Mouse (Mus musculus) retina, postnatal 1 day (tissue): Measurements from ENCODE around the gene Wwc2.
A peak's percentile ranks its signal among the peaks of the same experiment; 100 is the strongest.

ENCODE experiments used
- DNase-seq: peaks from one replicate; pipeline ENCODE4 v3.0.0-alpha.2; 2012

Wwc2 gene

DNA sequence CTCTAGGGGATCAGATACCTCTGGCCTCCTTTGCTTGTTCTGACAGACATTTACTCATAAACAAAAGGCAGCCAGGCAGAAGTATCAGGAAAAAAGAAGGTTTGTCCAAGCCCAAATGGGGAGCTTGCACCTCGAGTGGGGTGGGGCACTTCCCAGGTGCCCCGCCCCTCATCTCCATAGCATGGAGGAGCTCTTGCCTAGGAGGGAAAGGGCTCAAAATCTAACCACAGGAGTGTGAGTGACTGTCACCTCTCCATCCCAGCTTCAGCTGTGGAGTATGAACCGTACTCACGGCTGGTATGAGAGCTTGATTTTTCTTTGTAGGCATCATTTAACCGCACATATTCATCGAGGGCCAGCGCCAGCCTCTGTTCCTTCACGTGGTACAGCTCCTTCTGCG lies 90.4 kb downstream of the Wwc2 start:
- DNase-seq, result no peak

DNA sequence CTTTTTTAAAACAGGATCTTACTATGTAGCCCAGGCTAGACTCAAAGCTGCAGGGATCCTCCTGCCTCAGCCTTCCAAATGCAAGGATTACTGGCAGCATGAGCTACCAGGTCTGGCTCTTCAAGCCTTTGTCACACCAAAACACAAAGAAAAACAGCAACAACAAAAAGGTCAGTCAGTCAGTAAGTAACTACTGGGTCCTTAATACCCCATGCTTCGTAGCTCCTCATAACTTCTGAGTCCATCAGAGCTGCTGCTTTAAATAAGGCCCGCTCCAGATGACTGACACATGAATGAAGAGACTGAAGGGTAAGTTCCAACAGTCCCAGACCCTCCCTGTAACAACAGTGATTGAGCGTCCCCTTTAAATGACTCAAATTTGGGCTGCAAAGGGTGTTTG lies 90.8 kb downstream of the Wwc2 start:
- no peak for DNase-seq

DNA sequence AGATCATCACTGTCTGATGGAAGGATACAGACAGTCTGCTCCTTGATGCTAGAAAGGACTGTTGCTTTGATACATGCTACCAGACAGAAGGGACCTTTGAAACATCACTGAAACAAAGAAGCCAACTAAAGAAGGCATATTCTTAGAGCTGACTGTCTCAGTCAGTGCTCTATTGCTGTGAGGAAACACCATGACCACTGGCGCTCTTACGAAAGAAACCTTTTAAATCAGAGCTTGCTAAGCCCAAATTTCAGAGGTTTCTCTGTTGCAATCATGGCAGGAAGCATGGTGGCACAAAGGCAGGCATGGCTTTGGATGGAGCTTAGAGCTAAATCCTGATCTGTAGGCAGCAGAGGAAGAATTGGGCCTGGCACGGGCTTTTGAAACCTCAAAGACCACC lies 98.3 kb downstream of the Wwc2 start:
- DNase-seq, result no peak

DNA sequence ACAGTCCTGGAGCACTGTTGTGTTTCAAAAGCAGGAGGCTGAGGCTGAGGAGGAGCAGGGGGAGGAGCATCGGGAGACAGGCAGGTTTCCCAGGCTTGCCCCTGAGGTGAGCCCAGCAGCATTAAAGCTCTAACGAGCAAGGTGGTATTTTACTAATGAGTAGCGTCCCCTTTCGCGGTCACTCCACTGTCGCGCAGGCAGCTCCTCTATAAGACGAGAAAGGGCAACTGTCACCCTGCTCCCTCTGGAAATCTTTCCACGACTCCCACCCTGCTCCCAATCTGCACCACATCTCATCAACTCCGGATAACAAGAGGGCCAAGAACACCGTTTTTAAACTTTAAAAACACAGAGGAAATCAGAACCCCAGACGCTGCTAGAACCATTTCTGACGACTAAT lies 99.1 kb downstream of the Wwc2 start:
- no peak for DNase-seq

DNA sequence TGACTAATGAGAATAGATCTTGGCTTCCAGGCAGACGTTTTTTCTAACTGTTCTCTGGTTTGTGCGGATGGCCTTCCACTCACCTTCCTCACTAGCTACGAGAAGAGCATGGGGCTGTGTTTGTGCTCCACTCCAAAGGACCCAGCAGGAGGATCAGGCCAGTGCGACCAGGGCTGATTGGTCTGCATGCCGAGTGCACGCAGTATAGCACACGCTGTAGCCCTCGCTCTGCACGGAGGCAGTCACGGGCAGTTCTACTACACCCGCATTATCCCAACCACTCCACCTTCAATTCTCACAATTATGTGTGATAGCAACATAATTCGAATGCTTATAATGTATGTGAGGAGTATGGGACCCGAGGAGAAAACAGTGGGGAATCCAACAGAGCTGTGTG lies 99.9 kb downstream of the Wwc2 start:
- no peak for DNase-seq

DNA sequence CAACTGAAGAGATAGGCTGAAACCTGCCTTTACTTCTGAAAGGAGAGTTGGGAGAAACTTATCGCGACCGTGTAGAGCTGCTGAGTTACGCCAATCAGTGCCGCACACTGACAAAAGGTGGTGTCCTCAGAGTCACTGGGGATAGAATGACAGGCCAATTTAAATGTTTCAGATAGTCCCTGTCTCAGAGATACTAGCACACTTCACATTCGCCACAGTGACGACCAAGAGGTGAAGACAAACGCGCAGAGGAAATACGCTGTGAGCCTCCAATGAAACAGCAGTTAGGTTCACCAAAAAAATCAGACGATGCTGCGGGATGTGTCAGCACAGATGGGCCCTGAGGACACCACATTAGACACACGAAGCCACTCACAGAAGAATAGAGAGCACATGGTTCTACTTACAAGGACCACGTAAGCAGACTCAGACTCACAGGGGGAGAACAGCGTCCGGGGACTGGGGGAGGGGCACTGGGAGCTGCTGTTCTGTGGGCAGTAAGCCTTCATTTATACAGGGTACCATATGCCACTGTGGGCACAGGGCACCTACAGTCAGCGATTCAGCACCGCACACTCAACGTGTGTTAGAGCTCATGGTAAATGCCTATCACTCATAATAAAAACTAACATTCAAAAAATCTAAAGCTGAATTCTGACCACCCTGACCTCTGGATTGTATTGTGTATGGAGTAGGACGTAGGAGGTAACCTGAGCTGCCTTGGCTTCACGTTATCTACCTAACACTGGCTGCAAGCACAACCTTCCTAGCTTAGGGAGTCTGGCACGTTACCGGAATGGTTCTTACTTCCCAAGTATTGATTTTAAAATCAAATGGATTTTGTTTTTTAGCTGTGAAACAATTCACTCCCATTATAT lies 100.5 kb downstream of the Wwc2 start:
- DNase-seq, result peak; percentile 42

DNA sequence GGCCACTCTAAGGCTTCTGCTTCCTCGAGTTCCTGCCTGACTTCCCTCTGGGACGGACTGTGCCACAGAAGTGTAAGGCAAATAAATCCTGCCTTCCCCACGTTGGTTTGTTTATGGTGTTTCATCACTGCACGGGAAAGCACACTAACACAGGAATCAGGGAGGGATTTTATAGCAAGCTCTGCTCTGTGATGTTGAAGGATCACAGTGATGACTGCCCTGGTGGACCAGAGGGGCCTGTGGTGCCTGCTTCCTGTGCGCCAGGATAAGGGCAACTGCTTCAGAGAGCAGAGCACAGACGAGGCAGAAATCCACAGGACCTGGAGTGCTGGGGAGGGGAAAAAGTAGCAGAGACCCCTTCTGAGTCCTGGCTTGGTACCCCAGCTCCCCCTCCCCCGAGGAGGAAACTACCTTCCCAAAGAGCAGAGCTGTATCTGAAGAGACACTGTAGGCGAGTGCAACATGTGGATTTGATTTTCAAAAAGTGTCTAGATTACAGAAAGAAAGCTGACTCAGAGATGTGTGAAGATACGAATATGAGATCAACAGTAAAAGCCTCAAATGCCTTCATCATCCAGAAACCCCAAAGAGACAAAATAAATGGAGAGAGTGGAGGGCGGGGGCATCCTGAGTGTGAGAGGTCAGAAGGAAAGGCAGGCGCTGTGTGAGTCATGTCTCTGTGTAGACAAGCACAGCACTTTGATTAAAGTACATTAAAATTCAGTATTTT lies 101.7 kb downstream of the Wwc2 start:
- no peak for DNase-seq

DNA sequence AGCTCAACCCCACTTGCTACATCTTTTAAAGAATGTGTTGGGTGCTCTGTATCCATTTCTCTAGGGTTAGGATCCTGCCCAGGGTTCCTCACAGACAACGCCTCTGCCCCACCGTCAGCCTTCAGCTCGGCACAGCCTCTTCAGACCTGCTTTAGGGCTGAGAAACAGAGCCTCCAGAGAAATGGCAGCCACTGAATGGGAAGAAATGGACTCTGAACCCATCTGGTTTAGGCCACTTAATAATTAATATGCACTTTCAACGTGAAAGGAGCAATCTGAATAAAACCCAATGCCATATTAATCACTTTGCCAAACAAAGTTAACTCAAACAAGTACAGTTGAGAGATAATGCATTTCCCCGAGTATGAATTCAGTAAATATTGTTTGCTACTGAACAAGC lies 106.4 kb downstream of the Wwc2 start:
- no peak for DNase-seq

DNA sequence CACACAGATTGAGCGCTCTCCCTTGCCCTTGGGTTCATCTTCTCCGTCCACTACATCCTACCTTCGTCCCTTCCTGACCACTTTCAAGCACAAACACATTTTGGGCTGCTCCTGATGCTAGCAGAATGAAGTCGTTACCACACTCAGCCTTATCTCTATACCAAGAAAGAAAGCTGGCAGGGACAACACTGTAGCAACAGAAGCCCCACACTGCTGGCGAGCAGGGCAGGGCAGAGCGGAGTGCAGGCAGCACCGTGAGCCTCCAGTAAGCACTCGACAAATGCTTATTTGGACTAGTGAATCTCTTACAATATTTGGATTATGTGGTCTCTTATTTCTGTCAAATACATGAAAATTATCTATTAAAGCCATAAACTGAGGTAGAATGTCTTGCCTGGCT lies 107.0 kb downstream of the Wwc2 start:
- DNase-seq, result no peak

DNA sequence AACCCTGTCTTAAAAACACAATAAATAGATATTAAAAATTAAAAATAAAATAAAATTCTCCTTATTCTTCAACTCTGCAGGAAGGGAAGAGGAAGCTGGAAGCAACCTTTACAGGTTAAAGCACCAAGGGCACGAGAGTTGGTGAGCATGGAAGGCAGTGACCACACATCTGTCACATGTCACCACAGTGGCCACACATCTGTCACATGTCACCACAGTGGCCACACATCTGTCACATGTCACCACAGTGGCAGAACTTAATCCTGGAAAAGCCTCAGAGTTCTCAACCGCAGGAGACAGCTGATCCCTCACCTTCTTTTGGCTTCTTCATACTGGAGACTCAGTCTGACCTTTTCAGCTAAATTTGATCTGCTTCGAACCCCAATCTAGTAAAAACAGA lies 112.2 kb downstream of the Wwc2 start:
- no peak for DNase-seq

DNA sequence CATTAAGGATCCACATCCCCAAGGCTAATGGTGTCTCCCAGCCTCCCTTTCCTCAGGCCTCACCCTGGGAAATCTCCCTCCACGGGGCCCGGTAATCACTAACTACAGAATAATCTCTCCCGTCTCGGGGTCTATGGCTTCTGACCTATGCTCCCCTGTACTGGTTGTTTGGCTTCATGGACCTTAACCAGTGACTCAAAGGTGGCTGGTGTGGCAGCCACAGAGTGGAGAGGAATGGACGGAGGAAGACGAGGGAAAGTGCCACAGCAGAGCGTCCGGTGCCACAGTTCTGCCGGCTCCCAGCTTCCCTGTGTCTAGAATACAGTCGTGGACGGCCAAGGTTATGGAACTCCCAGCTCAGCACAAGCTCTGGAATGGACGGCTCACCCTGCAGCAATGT lies 114.9 kb downstream of the Wwc2 start:
- DNase-seq, result no peak

DNA sequence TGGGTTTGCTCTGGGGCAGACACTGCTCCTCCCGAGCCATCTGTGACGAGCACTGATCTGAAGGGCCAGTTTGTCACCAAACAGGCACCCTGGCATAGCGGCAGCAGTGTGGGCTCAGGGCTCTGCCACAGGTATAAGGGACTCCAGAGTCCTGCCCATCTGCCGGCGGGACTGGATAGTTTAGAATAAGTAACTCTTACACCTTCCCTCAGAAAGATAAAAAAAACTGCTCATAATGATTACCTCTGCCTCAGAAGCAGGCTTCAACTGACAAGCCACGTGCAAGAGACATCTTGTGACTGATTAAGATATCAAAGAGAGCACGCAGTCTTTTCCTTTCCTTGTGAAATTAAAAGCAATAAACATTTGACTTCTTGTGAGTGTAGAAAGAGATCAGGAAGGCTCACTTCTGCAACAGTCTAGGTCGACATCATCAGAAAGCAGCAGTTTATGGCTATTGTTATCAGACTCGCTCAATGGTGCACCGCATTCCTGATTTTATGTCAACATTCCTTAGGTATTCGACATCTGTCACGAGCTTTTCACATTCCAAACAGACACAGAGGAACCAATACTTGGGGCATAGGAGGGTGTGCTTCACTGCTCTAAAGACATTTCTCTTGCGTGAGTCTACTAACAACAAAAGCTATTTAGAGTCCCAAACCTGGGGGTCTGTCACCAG lies 116.1 kb downstream of the Wwc2 start:
- DNase-seq, result no peak

DNA sequence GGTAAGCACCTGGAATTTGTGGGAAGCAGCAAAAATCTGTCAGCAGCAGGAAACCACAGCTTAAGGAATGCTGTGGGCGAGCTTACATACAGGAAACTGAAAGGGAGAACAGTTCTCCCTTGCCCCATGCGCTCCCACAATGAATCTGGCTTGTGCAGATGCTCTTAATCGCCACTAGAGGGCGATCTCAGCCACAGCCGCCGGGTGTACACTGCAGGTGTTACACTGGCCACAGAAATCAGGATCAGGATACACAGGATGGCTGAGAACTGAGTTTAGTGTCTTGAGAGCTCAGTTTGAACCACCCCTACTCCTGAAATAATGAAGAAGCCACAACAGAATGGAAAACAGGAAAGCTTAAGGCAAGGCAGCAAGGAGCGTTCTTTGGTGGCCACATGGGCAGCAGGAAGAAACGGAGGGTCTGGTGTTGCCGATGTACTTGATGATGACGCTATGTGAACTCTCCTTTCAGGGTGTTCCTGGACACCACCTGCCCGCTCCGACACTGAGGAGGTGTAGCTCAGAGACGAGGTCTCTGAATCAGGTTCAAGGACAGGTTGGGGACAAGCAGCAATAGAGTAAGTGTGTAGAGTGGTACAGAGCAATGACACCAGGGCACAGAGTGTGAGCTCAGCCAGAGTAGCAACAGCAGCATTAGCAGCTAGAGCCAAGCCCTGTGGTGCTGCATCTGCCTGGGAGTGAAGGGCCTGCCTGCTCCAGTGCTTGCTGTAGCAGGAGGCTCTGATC lies 118.2 kb downstream of the Wwc2 start:
- peak; percentile 69 for DNase-seq

DNA sequence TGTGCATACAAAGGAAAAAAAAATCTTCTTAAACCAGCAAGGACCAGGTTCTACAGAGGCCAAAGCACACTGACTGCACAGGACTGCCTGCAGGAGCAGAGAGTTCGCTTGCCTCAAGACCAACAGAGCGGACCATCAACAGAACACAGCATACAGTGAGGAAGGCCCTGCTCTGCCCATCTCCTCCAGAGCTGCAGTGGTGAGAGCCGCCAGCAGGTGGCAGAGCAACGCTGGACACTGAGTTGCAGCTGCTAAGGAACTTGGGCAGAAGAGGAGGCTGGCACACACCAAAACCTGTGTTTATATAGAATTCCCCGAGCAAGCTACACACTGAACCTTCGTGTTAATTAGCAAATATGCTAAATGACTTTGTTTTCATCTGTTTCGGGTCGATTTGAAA lies 123.7 kb downstream of the Wwc2 start:
- DNase-seq, result peak; percentile 80

DNA sequence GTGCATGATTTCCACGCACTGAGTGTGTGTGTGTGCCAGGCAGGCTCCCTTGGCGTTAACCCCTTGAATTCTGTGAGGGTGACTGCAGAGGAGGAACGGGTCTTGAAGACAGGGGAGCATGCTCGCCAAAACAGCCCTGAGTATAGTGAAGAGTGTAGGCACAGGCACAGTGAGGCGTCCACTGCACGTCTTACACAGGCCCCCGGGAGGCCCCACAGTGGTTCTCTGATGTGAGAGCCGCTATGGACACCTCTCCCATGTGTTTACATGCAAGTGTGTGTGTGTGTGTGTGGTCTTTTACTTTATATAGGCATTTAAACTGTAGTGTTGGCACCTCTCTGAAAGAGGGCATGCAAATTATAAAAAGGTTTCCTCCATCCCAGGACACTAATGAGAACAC lies 124.2 kb downstream of the Wwc2 start:
- no peak for DNase-seq

DNA sequence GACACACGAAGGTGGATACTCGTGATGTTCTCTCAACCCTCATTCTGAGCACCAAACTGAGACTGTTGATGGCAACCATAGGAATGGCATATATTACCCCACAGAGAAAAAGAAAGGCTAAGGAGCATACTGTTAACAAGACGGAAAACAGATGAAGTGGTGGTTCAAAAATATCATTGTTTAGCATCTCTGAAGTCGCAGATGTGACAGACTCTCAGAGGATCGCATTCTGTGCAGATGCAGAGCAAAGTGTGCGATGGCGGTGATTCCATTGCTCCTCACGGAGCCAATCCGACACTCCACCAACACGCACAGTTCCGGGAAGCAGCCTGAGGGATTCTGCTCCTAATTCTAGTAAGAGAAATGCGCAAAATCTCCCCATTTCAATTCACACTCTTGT lies 131.5 kb downstream of the Wwc2 start:
- DNase-seq, result no peak

DNA sequence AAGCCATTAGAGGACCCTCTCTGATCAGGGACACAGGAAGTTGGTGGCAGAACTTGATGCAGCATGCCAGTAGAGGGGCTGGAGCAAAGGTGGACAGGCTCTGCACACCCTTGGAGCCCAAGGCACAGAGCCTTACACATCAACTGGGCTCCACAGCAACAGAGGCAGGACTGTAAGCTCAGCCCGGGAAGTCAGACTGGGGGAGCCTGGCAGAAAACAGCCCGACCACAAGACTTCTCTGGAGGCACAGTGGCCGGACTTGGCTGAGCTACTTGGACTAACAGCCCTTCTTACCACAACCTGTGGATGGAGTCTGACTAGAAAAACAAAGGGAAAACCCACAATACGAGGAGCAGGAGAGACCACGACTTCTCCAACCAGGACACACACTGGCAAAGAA lies 137.4 kb downstream of the Wwc2 start:
- no peak for DNase-seq

DNA sequence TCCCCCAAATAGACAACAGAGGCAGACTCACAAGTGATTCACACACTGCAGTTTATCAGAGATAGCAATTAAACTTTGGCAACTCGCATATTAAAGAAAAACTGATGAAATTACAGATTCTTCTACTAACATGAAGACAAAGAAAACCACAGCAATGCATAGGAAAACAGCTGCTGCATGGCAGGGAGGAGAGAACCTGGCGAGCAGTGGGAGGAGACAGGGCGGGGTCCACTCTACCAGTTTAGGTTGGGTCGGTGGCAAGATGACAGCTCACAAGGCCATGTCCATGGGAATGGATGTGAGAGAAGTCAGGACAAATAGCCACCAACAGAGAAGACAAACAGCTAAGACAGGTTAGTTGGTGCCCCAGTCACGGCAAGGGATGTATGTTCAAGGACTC lies 138.0 kb downstream of the Wwc2 start:
- no peak for DNase-seq

DNA sequence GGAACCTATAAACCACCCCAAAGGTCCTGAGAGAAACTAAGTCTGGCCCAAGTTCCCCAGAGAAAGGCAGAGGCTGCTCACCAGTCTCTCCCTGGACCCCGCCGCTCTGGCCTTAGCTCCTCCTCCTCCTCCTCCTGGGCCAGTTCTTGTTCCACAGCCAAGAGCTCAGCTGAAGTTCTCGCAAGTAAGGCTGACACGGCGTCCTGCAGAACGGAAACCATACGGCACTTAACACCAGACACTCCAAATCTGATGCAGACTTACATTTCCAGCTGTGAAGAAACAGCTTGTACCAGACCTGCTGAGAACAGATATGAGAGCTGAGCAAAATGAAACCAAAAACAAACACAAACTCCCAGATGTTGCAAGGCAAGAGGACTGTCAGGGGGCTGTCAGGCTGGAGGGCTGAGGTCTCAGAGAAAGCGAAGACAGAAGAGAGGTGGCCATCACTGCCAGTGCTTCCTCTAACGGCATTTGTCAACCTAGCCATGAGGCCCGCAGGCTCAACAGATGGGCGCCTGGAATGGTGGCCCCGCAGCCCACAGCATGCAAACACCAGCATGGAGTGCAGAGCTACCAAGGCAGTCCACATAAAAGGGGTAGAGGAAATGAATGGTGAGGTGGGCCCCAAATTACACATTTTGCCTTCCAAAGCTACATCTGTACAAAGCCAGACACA lies 138.8 kb downstream of the Wwc2 start:
- DNase-seq, result no peak

DNA sequence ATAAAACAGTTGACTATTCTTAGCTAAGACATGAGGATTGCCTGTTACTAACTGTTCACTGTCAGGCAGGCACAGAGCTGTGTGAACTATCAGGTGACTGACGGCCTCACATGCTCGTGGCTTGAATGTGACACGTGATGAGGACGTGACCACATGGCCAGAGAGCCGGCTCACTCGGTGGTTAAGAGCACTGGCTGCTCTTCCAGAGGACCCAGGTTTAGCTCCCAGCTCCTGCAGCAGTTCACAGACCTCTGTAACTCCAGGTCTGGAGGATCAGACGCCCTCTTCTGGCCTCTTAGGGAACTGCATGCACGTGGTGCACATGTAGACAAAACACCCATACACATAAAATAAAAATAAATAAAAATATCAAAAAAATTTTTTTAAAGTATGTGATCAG lies 140.9 kb downstream of the Wwc2 start:
- no peak for DNase-seq

DNA sequence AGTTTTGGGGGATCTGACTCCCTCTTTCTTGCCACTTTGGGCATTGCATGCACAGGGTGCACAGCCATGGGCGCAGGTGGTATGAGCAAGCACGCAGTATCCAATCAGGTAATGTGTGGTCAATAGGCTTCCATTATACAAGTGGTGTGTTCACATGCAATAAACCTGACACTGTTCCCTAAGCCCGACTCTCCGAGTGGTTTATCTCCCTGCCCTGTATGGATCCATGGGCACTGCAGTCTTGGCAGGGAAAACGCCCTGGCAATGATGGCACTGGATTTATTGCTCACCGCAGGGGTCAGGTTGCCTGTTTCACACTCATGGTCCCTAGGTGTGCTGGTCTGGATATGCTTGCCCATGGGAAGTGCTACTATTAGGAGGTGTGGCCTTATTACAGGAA lies 142.8 kb downstream of the Wwc2 start:
- no peak for DNase-seq

DNA sequence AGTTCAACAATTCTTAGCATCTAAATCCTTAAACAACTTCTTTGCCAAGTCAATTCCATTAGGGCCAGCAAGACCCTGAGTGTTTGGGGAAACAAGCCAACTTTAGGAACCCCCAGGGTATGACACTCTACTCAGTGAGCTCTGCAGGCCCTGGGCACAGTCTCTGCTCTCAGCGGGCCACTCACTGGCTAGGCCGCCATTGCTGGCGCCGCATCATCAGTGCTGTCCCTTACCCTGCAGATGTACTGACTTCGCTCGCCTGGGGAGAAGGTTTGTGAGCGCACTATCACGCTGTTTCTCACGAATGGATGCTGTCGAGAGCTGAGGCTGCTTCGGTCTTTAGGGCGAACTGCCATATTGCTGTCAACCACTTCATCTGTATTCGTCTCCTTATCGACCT lies 143.6 kb downstream of the Wwc2 start:
- DNase-seq, result no peak

DNA sequence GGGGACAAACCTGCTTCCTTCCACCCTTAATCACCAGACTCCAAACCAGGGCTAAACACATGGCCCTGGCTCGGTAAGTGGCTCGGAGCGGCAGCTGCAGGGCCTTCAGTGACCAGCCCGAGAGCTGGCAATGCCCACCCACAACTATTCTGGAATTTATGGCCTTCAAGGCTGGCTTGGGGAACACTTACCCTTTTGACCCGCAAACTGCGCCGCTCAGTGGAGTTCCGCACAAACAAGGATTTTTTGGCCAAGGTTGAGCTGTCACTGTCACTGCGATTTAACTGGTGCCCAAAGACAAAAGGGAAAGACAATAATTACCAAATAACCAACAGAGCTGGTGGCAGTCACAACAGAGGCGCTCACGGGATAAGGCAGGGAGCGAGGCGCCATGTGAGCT lies 144.8 kb downstream of the Wwc2 start:
- DNase-seq, result peak; percentile 77
